Mouse (Mus musculus) embryonic facial prominence, embryonic 15.5 days (tissue): ENCODE data around the gene Lrrc75a. TPM values are rescaled to one million over a fixed set of nuclear protein-coding genes. Genes with fewer than 3 reads are reported as not detected.

ENCODE experiments used
- ATAC-seq: fragments of 200-750 bp; cut with Nextera tagmentation; 2 replicates; pipeline ENCODE4 v1.8.0; 2017; ENCODE audit warnings: low read depth, moderate TSS enrichment; ENCODE audit not compliant: insufficient number of reproducible peaks, low FRiP score, low TSS enrichment
- H3K27ac ChIP-seq: fragments of 300-500 bp; sonication (generic); replicated peaks from 2 replicates; pipeline ENCODE4 v1.5.1; 2015; ENCODE audit warnings: mild to moderate bottlenecking, inconsistent platforms
- H3K27me3 ChIP-seq: fragments of 300-500 bp; sonication (generic); 2 replicates; pipeline ENCODE4 v1.6.1; 2015; ENCODE audit warnings: inconsistent platforms
- H3K36me3 ChIP-seq: fragments of 300-500 bp; sonication (generic); 2 replicates; pipeline ENCODE4 v1.6.1; 2015; ENCODE audit warnings: mild to moderate bottlenecking, inconsistent platforms
- H3K4me1 ChIP-seq: fragments of 300-500 bp; sonication (generic); 2 replicates; pipeline ENCODE4 v1.6.1; 2015; ENCODE audit warnings: inconsistent platforms
- H3K4me2 ChIP-seq: fragments of 300-500 bp; sonication (generic); replicated peaks from 2 replicates; pipeline ENCODE4 v1.6.1; 2015; ENCODE audit warnings: mild to moderate bottlenecking, inconsistent platforms
- H3K4me3 ChIP-seq: fragments of 300-500 bp; sonication (generic); replicated peaks from 2 replicates; pipeline ENCODE4 v1.5.1; 2015; ENCODE audit warnings: mild to moderate bottlenecking, inconsistent platforms
- H3K9ac ChIP-seq: fragments of 300-500 bp; sonication (generic); 2 replicates; pipeline ENCODE4 v1.6.1; 2015; ENCODE audit warnings: inconsistent platforms
- H3K9me3 ChIP-seq: fragments of 300-500 bp; sonication (generic); replicated peaks from 2 replicates; pipeline ENCODE4 v1.6.1; 2016; ENCODE audit warnings: inconsistent platforms
- WGBS: fragments of 180-500 bp; shearing (Covaris S2); methylation state at CpG from one replicate; pipeline ENCODE4 v1.1.7; 2015; 5-methylcytosine and 5-hydroxymethylcytosine counted together
- polyA plus RNA-seq: library from polyadenylated mRNA; unstranded; fragments of >200 nt; fragmentation: Nextera tagmentation; extraction: Ambion mirVana; gene quantifications from 2 replicates; pipeline ENCODE4 v1.2.1, GENCODE M21; 2015

The Lrrc75a gene
- polyA plus RNA-seq, 1 experiment from 2014 or later, result 16.2 TPM

DNA sequence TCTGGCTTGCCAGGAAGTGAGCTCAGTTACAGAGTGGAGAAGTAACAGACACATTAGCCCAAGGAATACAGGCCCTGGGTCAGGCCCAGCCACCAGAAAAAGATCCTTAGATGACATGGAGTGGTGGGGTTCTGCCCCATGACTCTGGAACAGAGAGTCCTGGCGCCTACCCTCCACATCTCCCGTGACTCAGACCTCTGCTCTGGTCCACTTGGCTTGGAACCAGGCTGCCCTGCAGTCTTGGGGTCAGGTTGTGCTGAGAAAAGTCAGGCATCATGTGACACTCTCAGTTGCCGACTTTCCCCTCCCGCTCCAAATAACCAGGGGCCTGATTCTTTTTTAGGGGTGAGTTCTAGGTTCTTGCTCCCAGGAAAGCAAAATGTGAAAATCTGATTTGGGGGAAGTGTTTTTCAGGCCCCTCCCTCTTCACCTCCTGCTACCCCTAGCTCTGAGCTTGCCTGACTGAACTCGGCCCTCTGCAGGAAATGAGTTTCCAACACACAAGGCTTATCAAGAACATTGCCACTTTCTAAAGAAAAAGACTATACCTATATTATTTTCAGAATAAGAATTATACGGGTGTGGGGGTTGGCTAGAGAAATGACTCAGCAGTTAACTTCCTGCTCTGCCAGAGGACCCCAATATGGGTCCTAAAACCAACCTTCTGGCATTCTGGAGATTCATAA, 89.2 kb downstream of the Lrrc75a start:
- Histone ChIP-seq H3K4me1 (peaks cover 21% of the 10 kb centered on the region), H3K27ac (no peak overlapping the region), H3K9ac (no peak overlapping the region), H3K4me2 (no peak overlapping the region), H3K36me3 (peaks cover 11% of the 10 kb centered on the region; the same call in 1 of the 2 replicates), H3K27me3 (no peaks in the 10 kb centered on the region), H3K4me3 (no peak overlapping the region), H3K9me3 (no peaks in the 10 kb centered on the region)
- WGBS, result 48% methylated on average over 6 of the region's 6 CpGs
- no peak for ATAC-seq

DNA sequence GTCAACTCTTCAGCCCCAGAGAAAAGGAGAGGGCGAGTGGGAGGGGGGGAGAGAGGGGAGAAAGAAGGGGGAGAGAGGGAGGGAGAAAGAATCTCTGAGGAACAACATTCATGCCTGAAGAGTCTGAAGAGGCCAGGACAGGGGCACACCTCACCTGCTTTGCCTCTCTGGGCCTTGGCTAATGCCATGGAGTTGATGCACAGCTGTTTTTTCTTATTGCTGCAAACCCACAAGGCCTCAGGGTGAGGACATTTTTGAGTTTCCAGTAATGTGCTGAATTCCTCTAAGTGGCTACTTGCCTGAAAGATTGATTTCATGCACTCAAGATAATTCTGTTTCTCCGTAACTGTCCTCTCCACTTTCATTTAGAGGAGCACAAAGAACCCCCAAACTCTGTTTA, 90.2 kb downstream of the Lrrc75a start:
- peaks cover 30% of the 10 kb centered on the region for H3K4me1 ChIP-seq
- H3K4me3 ChIP-seq, result no peak overlapping the region
- H3K9me3 ChIP-seq, result no peaks in the 10 kb centered on the region
- 32% methylated on average over 2 of the region's 2 CpGs for WGBS
- no peaks in the 10 kb centered on the region for H3K27me3 ChIP-seq
- no peak overlapping the region for H3K9ac ChIP-seq
- 0 out of 2 replicates have a peak overlapping the region, but pooled peaks have one; percentile 4 for H3K27ac ChIP-seq
- ATAC-seq, result no peak
- peaks cover 15% of the 10 kb centered on the region; the same call in 1 of the 2 replicates for H3K36me3 ChIP-seq
- no peak overlapping the region for H3K4me2 ChIP-seq

DNA sequence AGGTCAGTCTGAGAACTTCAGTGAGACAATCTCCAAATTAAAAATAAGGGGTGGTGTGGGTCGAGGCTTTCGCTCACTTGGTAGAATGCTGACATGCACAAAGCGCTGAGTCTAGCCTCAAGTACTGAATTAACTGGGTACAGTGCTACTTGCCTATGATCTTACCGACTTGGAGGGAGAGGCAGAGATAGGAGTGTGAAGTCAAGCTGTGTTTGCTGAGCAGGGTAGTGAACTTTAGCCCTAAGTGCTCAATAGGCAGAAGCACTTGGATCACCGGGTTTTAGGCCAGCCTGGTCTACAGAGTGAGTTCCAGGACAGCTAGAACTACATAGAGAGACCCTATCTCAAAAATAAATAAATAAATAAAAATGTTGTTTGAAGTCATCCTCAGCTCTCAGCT, 91.1 kb downstream of the Lrrc75a start:
- ATAC-seq, result no peak
- H3K27ac ChIP-seq, result no peak overlapping the region
- no peak overlapping the region for H3K4me2 ChIP-seq
- no peak overlapping the region for H3K9ac ChIP-seq
- H3K9me3 ChIP-seq, result no peaks in the 10 kb centered on the region
- H3K36me3 ChIP-seq, result peaks cover 15% of the 10 kb centered on the region; the same call in 1 of the 2 replicates
- 65% methylated on average over 5 of the region's 5 CpGs for WGBS
- peaks cover 30% of the 10 kb centered on the region for H3K4me1 ChIP-seq
- no peaks in the 10 kb centered on the region for H3K27me3 ChIP-seq
- H3K4me3 ChIP-seq, result no peak overlapping the region

DNA sequence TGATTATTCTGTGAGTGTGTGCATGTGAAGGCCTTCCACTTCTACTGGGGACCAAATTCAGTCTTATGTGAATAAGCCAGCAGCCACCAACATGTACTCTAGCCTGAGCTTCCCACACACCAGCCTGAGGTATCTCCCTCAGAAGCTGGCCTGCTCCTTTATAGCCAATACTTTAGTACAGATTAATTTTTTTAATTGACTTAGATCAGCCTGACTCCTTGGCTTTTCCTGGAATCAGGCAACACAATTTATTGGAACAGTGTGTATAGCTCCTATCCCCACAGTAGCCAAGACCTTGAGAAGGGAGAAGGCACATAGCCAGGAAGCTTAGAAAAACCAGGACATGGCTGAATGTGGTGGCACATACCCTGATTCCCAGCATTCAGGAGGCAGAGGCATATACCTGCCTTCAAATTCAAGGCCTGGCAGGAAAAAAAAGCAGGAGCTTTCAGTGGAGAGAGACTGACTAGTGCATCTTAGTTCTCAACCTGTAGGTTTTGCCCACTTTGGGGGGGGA, 92.4 kb downstream of the Lrrc75a start:
- H3K9me3 ChIP-seq, result no peaks in the 10 kb centered on the region
- H3K27me3 ChIP-seq, result no peaks in the 10 kb centered on the region
- H3K27ac ChIP-seq, result no peak overlapping the region
- no peak for ATAC-seq
- H3K36me3 ChIP-seq, result peaks cover 15% of the 10 kb centered on the region; the same call in 1 of the 2 replicates
- no peak overlapping the region for H3K4me3 ChIP-seq
- peaks cover 30% of the 10 kb centered on the region for H3K4me1 ChIP-seq
- H3K9ac ChIP-seq, result no peak overlapping the region
- H3K4me2 ChIP-seq, result no peak overlapping the region

DNA sequence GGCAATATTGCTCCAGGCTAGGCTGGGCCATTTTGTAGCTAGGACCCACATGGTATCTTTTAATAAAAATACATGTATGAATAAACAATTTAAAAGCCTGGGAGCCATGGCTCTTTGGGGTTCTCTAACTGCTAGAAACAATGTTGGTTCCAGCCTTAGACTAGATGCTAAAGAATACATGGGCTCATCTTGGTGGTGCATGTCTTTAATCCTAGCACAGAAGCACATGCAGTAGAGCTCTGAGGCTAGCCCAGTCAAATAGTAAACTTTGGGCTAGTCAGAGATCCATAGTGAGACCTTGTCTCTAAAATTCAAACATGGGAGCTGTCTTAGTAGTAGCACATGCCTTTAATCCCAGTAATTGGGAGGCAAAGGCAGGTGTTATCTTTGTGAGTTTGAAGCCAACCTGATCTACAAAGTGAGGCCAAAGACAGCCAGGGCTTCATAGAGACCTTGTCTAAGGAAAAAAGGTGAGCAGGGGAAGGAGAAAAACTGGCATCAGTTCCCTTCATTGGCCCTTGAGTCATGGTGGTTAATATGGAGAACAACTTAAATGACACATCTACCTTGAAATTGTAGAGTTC, 93.3 kb downstream of the Lrrc75a start:
- Histone ChIP-seq H3K4me3 (peak overlapping the region; percentile 38; the same call in 1 of the 2 replicates), H3K9me3 (no peaks in the 10 kb centered on the region), H3K9ac (no peak overlapping the region), H3K4me1 (peaks cover 30% of the 10 kb centered on the region), H3K27me3 (no peaks in the 10 kb centered on the region), H3K27ac (no peak overlapping the region), H3K36me3 (peaks cover 15% of the 10 kb centered on the region; the same call in 1 of the 2 replicates), H3K4me2 (peak overlapping the region; percentile 65)
- no peak for ATAC-seq

Other genes starting within 250 kb of the Lrrc75a start
- 8.1 and 9.2 TPM in 2 replicates for gene Pigl, start 190.1 kb downstream of the Lrrc75a start, polyA plus RNA-seq
- 157 and 163 TPM in 2 replicates for gene Ncor1, start 190.0 kb downstream of the Lrrc75a start, polyA plus RNA-seq
- 29.0 and 32.0 TPM in 2 replicates for gene Cenpv, start 109.3 kb downstream of the Lrrc75a start, polyA plus RNA-seq
- gene Ubb, start 97.4 kb downstream of the Lrrc75a start, polyA plus RNA-seq, result 3,288 and 3,376 TPM in 2 replicates
- gene Trpv2, start 74.0 kb downstream of the Lrrc75a start, polyA plus RNA-seq, result 5.3 and 6.4 TPM in 2 replicates
- gene Mmgt2, start 141 bp upstream of the Lrrc75a start, polyA plus RNA-seq, result 51.4 and 52.4 TPM in 2 replicates
- gene Zfp287, start 83.4 kb upstream of the Lrrc75a start, polyA plus RNA-seq, result 9.1 and 10.5 TPM in 2 replicates
- gene Gm10428, start 104.6 kb upstream of the Lrrc75a start, polyA plus RNA-seq, result not detected in 2 replicates
- 22.4 and 23.4 TPM in 2 replicates for gene Zfp286, start 140.9 kb upstream of the Lrrc75a start, polyA plus RNA-seq
- 19.8 and 20.9 TPM in 2 replicates for gene Trim16, start 171.7 kb upstream of the Lrrc75a start, polyA plus RNA-seq
- 0.72 and 1.1 TPM in 2 replicates for gene Fbxw10, start 198.5 kb upstream of the Lrrc75a start, polyA plus RNA-seq
- gene Tvp23b, start 230.9 kb upstream of the Lrrc75a start, polyA plus RNA-seq, result 79.9 and 81.1 TPM in 2 replicates